Mouse (Mus musculus): Measurements from ENCODE around the gene Gart. TPM values are rescaled to one million over a fixed set of nuclear protein-coding genes. Genes with fewer than 3 reads are reported as not detected.

Gart gene
- total RNA-seq, 2 experiments from 2014 or later: 60.8 to 63.1 TPM

GRCm38 (mm10) chr16:91618511-91619501 is 27.9 kb downstream of the Gart start, which contains the start of gene Dnajc28:
Gene Dnajc28 (minus strand): TSS chr16:91619026.
- ATAC-seq (replicated peaks; ENCODE audit: low FRiP score, poor library complexity, severe bottlenecking): peak; percentile 96

- no peak for ATAC-seq (replicated peaks; ENCODE audit: low FRiP score, poor library complexity, severe bottlenecking)
Measured at GRCm38 (mm10) chr16:91614552-91614951, 32.2 kb downstream of the Gart start.

DNA sequence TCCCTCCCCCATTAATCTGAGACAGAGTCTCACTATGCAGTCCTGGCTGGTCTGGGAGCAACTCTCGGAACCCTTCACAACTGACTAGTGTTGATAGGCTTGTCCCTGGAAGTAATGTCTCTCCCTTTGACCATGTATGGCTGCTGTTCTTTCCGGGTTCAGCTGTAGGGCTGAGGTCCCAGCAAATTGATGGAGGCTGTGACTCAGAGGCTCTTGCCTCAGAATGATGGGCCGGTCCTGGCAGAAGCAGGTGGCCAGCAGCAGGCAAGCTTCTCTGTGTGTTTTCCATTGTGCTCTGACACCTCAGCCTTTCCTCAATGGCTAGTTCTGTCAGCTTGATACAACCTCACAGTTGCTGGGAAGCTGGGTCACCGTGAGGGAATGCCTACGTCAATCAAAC is 34.2 kb downstream of the Gart start:
- no peak for ATAC-seq (replicated peaks; ENCODE audit: low FRiP score, poor library complexity, severe bottlenecking)

GRCm38 (mm10) chr16:91611248-91611647 is 35.5 kb downstream of the Gart start:
- no peak for ATAC-seq (replicated peaks; ENCODE audit: low FRiP score, poor library complexity, severe bottlenecking)

DNA sequence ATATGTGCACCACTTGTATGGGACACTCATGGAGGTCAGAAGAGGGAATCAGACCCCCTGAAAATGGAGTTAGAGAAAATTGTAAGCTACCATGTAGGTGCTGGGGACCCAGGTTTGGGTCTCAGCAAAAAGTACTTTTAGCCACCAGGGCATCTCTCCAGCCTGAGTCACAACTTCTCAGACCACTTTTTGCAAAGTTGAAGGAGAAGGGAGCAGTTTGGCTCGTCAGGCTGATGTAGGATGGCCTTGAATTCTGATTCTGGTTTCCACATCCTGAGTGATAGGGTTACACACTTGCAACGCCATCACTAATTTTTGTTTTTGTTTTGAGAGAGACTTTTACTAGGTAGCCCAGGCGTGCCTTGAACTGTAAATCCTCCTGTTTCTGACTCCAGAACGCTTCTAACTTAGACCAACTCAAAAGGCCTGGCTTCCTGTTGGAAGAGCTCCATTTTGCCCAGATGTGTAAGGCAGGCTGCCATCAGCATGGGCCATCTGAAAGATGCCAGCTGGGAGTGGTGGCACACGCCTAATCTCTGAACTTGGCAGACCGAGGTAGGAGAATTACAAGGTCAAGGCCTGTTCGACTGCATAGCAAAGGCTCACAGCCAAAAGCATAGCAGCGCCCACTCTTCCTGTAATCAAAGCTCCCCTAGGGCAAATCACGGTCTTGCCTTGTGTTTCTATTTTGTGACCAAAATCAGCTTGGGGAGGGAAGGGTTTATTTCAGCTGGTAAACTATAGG is 37.1 kb downstream of the Gart start:
- no peak for ATAC-seq (replicated peaks; ENCODE audit: low FRiP score, poor library complexity, severe bottlenecking)

- no peak for ATAC-seq (replicated peaks; ENCODE audit: low FRiP score, poor library complexity, severe bottlenecking)
Measured at GRCm38 (mm10) chr16:91606958-91607357, 39.8 kb downstream of the Gart start.

GRCm38 (mm10) chr16:91605156-91605555 is 41.6 kb downstream of the Gart start:
- no peak for ATAC-seq (replicated peaks; ENCODE audit: low FRiP score, poor library complexity, severe bottlenecking)

DNA sequence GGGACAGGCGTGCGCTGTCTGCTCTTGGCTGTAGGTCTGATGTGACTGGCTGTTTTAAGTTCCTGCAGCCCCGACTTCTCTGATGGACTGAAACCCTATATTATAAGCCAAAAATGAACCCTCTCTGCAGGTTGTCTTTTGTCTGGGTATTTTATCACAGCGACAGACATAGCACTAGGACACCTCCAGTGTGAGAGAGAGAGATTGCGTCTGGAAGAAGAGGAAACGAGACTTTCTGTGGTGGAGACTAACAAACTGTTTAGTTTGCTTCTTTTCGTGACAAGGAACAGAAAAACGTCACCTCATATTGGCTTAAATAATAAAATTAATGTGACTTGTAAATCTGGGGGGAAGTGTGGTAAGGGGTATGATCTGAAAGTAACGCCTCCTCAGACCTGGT is 45.1 kb downstream of the Gart start:
- ATAC-seq (replicated peaks; ENCODE audit: low FRiP score, poor library complexity, severe bottlenecking): no peak

GRCm38 (mm10) chr16:91601081-91601480 is 45.7 kb downstream of the Gart start:
- ATAC-seq (replicated peaks; ENCODE audit: low FRiP score, poor library complexity, severe bottlenecking): no peak

- no peak for ATAC-seq (replicated peaks; ENCODE audit: low FRiP score, poor library complexity, severe bottlenecking)
Measured at GRCm38 (mm10) chr16:91599242-91599641, 47.5 kb downstream of the Gart start.

DNA sequence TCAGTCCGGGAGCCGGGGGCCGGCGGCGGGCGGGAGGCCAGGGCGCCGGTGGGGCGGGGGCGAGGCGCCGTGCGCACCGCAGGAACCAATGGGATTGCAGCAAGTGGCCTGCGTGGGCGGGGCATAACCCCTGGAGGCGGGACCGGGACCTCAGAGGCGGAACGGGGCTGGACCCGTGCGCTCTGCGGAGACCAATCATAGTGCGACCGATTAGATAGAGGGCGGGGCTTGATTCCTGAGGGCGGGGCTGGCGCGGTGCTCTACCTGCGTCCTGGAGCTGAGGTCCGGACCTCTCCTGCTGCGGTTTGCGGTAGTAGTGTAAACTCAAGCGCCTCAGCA is 49.1 kb downstream of the Gart start, which contains the start of gene Tmem50b:
Gene Tmem50b (minus strand): TSS at position 129 of the 339 bp plus-strand sequence.
- ATAC-seq (replicated peaks; ENCODE audit: low FRiP score, poor library complexity, severe bottlenecking): peak; percentile 97

DNA sequence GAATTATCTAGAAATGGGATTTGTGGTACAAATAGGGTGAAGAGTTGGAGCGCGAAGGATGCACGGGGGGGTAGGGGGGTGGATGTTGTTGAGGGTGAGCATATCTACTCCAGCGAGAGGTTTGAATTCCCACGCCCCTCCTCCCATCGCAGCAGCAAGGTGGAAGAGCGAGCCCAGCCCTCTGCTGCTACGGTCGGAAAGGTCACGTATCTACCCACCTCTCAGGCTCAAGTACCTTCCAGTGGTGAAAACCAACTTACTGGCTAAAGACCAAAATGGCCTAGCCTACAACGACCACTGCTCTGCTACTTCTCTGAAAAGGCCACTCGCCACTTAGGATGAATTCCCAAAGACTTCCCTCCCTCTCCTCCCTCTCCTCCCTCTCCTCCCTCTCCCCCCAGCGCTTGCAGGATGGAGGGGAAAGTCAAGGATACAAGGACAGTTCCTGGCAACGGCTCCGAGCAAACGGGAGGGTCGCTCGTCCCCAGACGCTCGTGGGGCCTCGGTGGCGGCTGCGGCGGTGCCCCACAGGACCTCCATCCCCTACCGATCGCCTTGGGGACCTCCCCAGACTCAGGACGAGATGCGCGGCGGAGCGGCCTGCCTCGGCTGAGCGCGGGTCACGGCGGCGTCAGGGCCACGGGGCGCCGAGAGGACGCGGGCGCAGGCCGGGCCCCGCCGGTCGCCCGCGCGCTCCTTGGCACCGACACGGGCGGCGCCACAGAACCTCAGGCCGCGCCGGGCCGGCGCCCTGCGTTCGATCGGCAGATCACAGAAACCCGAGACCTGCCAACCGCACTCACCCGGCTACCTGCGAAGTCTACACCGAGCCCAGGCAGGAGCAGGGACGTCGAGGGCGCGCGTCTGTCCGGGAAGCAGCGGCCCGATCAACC is 49.7 kb downstream of the Gart start:
- ATAC-seq (replicated peaks; ENCODE audit: low FRiP score, poor library complexity, severe bottlenecking): peak; percentile 17

DNA sequence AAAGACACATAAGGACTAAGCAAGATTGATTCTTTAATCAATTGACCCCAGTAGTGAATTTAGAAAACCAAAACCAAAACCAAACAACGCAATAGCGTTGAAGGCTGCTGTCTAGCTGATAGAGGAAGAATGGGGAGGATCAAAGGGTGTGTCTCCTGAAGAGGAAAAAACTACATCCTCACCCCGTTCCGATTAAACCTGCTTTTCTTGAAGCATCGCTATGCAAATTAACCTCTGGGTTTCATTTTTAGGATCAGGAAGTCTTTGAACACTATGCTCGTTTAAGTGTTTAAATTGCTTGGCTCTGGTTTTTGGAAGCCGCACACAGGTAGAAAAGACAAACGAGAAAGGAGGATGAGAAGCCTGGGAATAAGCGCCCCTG is 50.4 kb downstream of the Gart start:
- ATAC-seq (replicated peaks; ENCODE audit: low FRiP score, poor library complexity, severe bottlenecking): peak; percentile 36; the same call in 1 of the 2 replicates

GRCm38 (mm10) chr16:91595076-91595475 is 51.7 kb downstream of the Gart start:
- no peak for ATAC-seq (replicated peaks; ENCODE audit: low FRiP score, poor library complexity, severe bottlenecking)

GRCm38 (mm10) chr16:91593262-91593661 is 53.5 kb downstream of the Gart start:
- no peak for ATAC-seq (replicated peaks; ENCODE audit: low FRiP score, poor library complexity, severe bottlenecking)

DNA sequence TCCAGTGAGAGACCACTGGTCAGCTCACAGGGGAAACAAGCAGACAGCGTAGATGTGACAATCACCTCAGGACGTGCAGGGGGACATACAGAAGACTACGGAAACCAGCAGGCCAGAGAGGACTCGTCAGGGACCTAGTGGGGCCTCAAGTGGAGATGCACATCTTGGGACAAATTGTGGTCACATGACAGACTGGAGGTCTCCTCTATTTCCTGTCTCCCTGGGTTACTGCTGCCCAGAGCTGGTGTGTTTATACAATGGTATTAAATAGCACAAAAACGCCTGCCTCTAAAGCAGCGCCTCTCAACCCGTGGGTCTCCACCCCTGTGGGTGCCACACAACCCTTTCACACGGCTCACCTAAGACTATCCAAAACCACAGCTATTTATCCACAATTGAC is 54.6 kb downstream of the Gart start:
- no peak for ATAC-seq (replicated peaks; ENCODE audit: low FRiP score, poor library complexity, severe bottlenecking)

GRCm38 (mm10) chr16:91588703-91589102 is 58.0 kb downstream of the Gart start:
- no peak for ATAC-seq (replicated peaks; ENCODE audit: low FRiP score, poor library complexity, severe bottlenecking)

DNA sequence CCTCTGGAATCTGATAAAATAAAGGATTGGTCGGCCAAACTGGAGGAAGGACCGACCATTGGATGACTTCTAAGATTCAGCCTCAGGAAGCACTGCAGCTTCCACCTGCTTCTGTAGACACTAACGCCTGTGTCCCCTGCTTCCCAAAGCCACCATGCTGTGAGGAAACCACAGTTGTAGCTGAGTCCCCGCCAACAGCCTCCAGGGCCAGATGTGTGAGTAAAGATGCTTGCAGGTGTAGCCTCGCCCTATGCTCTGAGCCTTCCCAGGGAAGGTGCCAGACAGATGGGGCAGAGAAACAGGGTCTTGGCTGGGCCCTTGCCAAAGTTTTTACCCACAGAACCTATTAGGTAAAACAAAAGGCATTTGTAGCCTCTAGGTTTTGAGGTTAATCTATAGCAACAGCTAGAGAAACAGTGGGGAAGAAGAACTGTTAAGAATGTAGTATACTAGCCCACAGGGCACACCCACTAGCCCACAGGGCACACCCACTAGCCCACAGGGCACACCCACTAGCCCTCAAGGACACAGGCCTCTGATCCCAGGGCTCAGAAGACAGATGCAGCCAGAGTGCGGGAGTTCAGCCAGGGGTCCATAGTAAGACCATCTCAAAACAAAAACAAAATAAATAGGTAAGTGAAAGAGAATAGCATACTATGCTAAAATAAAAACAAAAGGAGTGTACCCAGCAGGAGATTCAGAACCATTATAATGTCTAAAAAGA is 58.9 kb downstream of the Gart start:
- peak; percentile 70 for ATAC-seq (replicated peaks; ENCODE audit: low FRiP score, poor library complexity, severe bottlenecking)

- no peak for ATAC-seq (replicated peaks; ENCODE audit: low FRiP score, poor library complexity, severe bottlenecking)
Measured at GRCm38 (mm10) chr16:91586244-91586643, 60.5 kb downstream of the Gart start.

Measured in erythroid progenitor cell, adult 5-6 weeks (primary cell).